Mouse (Mus musculus): ENCODE results near the gene Sh2d7. TPM values are rescaled to one million over a fixed set of nuclear protein-coding genes. Genes with fewer than 3 reads are reported as not detected.

The Sh2d7 gene
- polyA plus RNA-seq (2012; rRNA removed; ENCODE audit: low replicate concordance): 1.8 and 3.2 TPM in 2 replicates

DNA sequence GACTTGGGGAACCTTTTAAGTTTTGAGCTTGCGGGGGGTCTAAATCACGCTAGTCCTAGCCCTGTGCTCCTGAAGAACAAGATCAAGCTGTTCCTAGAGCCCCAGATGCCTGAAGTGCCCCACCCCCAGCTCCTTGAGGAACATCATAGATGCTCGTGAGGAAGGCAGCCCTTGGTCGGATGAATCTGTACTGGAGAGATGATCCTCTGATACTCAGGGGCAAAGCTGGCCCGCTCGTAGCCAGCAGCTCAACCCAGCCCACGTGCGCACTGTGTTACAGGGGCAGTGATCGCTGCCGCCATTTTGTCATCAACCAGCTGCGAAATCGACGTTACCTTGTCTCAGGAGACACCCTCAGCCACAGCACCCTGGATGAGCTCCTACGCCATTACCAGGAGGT, at the start of gene Sh2d7:
Gene Sh2d7 (plus strand): TSS at position 301 of the 400 bp plus-strand sequence.

GRCm38 (mm10) chr9:54501453-54502110, 37.2 kb upstream of the Sh2d7 start, which contains the start of gene Dmxl2:
TSS of gene Dmxl2 (minus strand) at chr9:54501626.

DNA sequence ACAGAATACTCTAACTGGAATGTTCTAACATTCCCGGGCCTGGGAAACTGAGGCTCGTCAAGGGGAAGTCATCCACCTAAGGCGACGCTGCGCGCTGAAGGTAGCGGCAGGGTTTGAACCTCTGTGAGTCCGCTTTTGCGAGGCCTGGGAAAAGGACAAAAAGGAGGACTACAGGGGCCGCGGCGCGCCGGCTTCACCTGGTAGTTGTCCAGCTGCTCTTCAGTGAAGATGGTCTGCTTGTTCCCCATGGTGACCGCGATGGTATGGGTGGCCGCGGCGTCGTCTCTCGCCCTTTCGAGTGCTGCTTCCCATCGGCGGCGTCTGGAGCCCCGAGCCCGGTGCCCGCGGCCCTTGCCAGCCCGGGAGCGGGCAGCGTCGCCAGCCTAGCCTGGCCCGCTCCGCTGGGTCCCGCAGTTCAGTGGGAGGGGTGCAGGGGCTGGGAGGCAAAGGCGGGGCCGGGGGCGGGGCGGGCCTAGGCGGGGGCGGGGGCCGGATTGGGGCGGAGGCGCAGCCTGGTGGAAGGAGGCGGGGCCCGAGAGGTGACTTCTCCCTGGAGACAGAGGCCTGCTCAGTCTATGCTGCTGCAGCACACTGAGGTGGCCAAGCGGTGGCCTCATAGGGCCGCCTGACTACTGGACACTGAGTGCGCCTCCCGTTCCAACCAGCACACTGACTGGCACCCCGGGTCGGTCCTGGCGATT, 21.1 kb downstream of the Sh2d7 start, which contains the start of gene Cib2:
Gene Cib2 (minus strand): TSS at position 448 of the 701 bp plus-strand sequence.

DNA sequence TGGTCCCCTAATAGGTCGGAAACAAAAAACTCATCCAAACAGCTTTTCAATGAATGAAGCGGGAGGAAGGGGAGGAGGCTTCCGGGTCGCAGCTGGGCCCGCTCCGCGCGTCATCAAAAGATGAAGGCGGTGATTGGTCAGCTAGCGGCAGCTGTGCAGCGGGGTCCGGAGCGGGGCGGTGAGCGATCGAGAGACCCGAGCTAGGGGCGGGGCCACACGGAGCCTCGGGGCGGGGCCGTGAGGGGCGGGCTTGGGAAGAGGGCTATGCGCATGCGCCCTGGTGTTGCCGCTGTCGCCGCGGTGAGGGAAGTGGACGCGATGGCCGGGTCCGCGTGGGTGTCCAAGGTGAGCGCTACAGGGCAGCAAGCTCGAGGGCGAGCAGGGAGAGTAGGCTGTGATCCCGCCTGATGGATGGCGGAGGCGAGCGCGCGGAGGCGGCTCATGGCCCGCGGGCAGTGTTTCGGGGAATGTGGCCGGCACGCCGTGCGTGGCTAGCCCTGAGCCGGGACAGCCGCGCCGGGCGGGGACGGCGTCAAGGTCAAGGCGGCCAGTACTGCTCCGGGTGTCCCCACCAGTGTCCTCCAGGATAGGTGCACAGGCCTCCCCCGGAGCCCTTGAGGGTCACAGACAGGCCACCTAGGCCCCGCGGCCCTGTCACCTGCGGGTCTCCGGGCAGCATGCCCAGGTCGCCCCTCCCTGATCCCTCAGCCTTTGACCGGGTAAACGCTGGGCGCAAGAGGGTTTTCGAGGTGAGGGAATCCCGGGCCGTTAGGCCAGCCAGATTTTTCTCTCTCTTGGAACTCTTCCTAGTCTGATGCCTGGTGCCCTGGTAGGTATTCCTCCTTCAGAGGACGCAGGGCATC, 47.6 kb downstream of the Sh2d7 start, which contains the start of gene Idh3a:
Gene Idh3a (plus strand): TSS at position 136 of the 863 bp plus-strand sequence.

Other genes starting within 250 kb of the Sh2d7 start
- gene Dmxl2, start 37.4 kb upstream of the Sh2d7 start, polyA plus RNA-seq (2012; rRNA removed; ENCODE audit: low replicate concordance): 0.13 and 0.60 TPM in 2 replicates
- gene Cib2, start 21.2 kb downstream of the Sh2d7 start, polyA plus RNA-seq (2012; rRNA removed; ENCODE audit: low replicate concordance): 1.7 and 2.6 TPM in 2 replicates
- gene Idh3a, start 47.4 kb downstream of the Sh2d7 start, polyA plus RNA-seq (2012; rRNA removed; ENCODE audit: low replicate concordance): 31.8 and 34.3 TPM in 2 replicates
- 1.1 and 3.6 TPM in 2 replicates for gene Acsbg1, start 122.9 kb downstream of the Sh2d7 start, polyA plus RNA-seq (2012; rRNA removed; ENCODE audit: low replicate concordance)
- 1.4 and 2.0 TPM in 2 replicates for gene Dnaja4, start 159.9 kb downstream of the Sh2d7 start, polyA plus RNA-seq (2012; rRNA removed; ENCODE audit: low replicate concordance)
- 6.9 and 8.9 TPM in 2 replicates for gene Wdr61, start 195.5 kb downstream of the Sh2d7 start, polyA plus RNA-seq (2012; rRNA removed; ENCODE audit: low replicate concordance)
- 1.8 and 5.5 TPM in 2 replicates for gene Crabp1, start 225.8 kb downstream of the Sh2d7 start, polyA plus RNA-seq (2012; rRNA removed; ENCODE audit: low replicate concordance)